Mouse (Mus musculus) intestine, embryonic 16.5 days (tissue): Measurements from ENCODE around the gene Tuba1c. TPM values are rescaled to one million over a fixed set of nuclear protein-coding genes. Genes with fewer than 3 reads are reported as not detected.

Experiments used
- ATAC-seq: fragments of 200-750 bp; cut with Nextera tagmentation; 2 replicates; pipeline ENCODE4 v1.8.0; 2017; ENCODE audit warnings: moderate TSS enrichment, moderate library complexity
- H3K27ac ChIP-seq: fragments of 300-500 bp; sonication (generic); 2 replicates; pipeline ENCODE4 v1.5.1; 2014; ENCODE audit warnings: mild to moderate bottlenecking, low read length
- H3K27me3 ChIP-seq: fragments of 300-500 bp; sonication (generic); replicated peaks from 2 replicates; pipeline ENCODE4 v1.6.1; 2014; ENCODE audit warnings: low read length, control low read depth, mixed read lengths; ENCODE audit not compliant: control insufficient read depth, insufficient read depth
- H3K36me3 ChIP-seq: fragments of 300-500 bp; sonication (generic); 2 replicates; pipeline ENCODE4 v1.6.1; 2014; ENCODE audit warnings: low read length, control low read depth; ENCODE audit not compliant: control insufficient read depth, insufficient read depth
- H3K4me1 ChIP-seq: fragments of 300-500 bp; sonication (generic); 2 replicates; pipeline ENCODE4 v1.6.1; 2014; ENCODE audit warnings: low read length, control low read depth, mixed read lengths; ENCODE audit not compliant: control insufficient read depth, insufficient read depth
- H3K4me2 ChIP-seq: fragments of 300-500 bp; sonication (generic); 2 replicates; pipeline ENCODE4 v1.6.1; 2014; ENCODE audit warnings: low read depth, low read length, control low read depth
- H3K4me3 ChIP-seq: fragments of 300-500 bp; sonication (generic); 2 replicates; pipeline ENCODE4 v1.5.1; 2014; ENCODE audit warnings: mild to moderate bottlenecking, low read length
- H3K9ac ChIP-seq: fragments of 300-500 bp; sonication (generic); 2 replicates; pipeline ENCODE4 v1.6.1; 2014; ENCODE audit warnings: low read depth, low read length
- H3K9me3 ChIP-seq: fragments of 300-500 bp; sonication (generic); 2 replicates; pipeline ENCODE4 v1.6.1; 2016; ENCODE audit warnings: low read length, control low read depth; ENCODE audit not compliant: control insufficient read depth
- WGBS: fragments of 180-500 bp; shearing (Covaris S2); extraction: QIAGEN DNeasy Blood & Tissue Kit; methylation state at CpG from one replicate; pipeline ENCODE4 v1.1.7; 2014; 5-methylcytosine and 5-hydroxymethylcytosine counted together
- polyA plus RNA-seq: library from polyadenylated mRNA; unstranded; fragments of >200 nt; fragmentation: Nextera tagmentation; extraction: Ambion mirVana; gene quantifications from 2 replicates; pipeline ENCODE4 v1.2.1, GENCODE M21; 2015

Tuba1c gene
- polyA plus RNA-seq, 1 experiment from 2014 or later: 311 TPM

GRCm38 (mm10) chr15:99025414-99025813, 4.3 kb upstream of the Tuba1c start:
- no peak for ATAC-seq
- Histone ChIP-seq H3K27me3 (no peaks in the 10 kb centered on the region), H3K4me2 (no peak overlapping the region), H3K36me3 (no peaks in the 10 kb centered on the region), H3K9ac (no peak overlapping the region), H3K27ac (no peak overlapping the region), H3K4me3 (no peak overlapping the region), H3K4me1 (peaks cover 9% of the 10 kb centered on the region), H3K9me3 (peaks cover 3% of the 10 kb centered on the region; the same call in 1 of the 2 replicates)
- 77% methylated on average over 13 of the region's 13 CpGs for WGBS

GRCm38 (mm10) chr15:99026259-99026658, 3.4 kb upstream of the Tuba1c start:
- Histone ChIP-seq H3K4me1 (peaks cover 9% of the 10 kb centered on the region), H3K36me3 (no peaks in the 10 kb centered on the region), H3K27ac (no peak overlapping the region), H3K9ac (no peak overlapping the region), H3K4me3 (no peak overlapping the region), H3K27me3 (no peaks in the 10 kb centered on the region), H3K4me2 (no peak overlapping the region), H3K9me3 (peaks cover 1% of the 10 kb centered on the region; the same call in 1 of the 2 replicates)
- ATAC-seq: no peak
- WGBS: 58% methylated on average over 4 of the region's 4 CpGs

- no peak overlapping the region for H3K27ac ChIP-seq
- H3K36me3 ChIP-seq: no peaks in the 10 kb centered on the region
- no peak for ATAC-seq
- H3K27me3 ChIP-seq: no peaks in the 10 kb centered on the region
- H3K9me3 ChIP-seq: no peaks in the 10 kb centered on the region
- WGBS: 71% methylated on average over 5 of the region's 5 CpGs
- H3K4me1 ChIP-seq: peaks cover 11% of the 10 kb centered on the region
- H3K4me3 ChIP-seq: no peak overlapping the region
- H3K4me2 ChIP-seq: no peak overlapping the region
- no peak overlapping the region for H3K9ac ChIP-seq
These were observed 2.6 kb upstream of the Tuba1c start for GRCm38 (mm10) chr15:99027116-99027515.

GRCm38 (mm10) chr15:99028874-99029458, 725 bp upstream of the Tuba1c start:
- Histone ChIP-seq H3K4me1 (peaks cover 21% of the 10 kb centered on the region), H3K27ac (peak overlapping the region; percentile 97), H3K9ac (peak overlapping the region; percentile 81), H3K36me3 (no peaks in the 10 kb centered on the region), H3K27me3 (no peaks in the 10 kb centered on the region), H3K9me3 (no peaks in the 10 kb centered on the region), H3K4me2 (peak overlapping the region; percentile 86), H3K4me3 (peak overlapping the region; percentile 69)
- peak; percentile 11; the same call in 1 of the 2 replicates for ATAC-seq
- 3% methylated on average over 10 of the region's 10 CpGs for WGBS

GRCm38 (mm10) chr15:99030585-99031387, 1.1 kb downstream of the Tuba1c start:
- Histone ChIP-seq H3K36me3 (peaks cover 3% of the 10 kb centered on the region; the same call in 1 of the 2 replicates), H3K4me1 (peaks cover 21% of the 10 kb centered on the region), H3K4me2 (peak overlapping the region; percentile 86), H3K4me3 (peak overlapping the region; percentile 69), H3K27me3 (no peaks in the 10 kb centered on the region), H3K27ac (peak overlapping the region; percentile 96), H3K9ac (peak overlapping the region; percentile 81), H3K9me3 (no peaks in the 10 kb centered on the region)
- ATAC-seq: peak; percentile 68
- WGBS: 8% methylated on average over 26 of the region's 26 CpGs

GRCm38 (mm10) chr15:99031388-99031675, 1.6 kb downstream of the Tuba1c start:
- no peaks in the 10 kb centered on the region for H3K27me3 ChIP-seq
- H3K27ac ChIP-seq: peak overlapping the region; percentile 96
- H3K9me3 ChIP-seq: no peaks in the 10 kb centered on the region
- peaks cover 21% of the 10 kb centered on the region for H3K4me1 ChIP-seq
- H3K4me2 ChIP-seq: peak overlapping the region; percentile 86
- H3K9ac ChIP-seq: peak overlapping the region; percentile 81
- H3K4me3 ChIP-seq: peak overlapping the region; percentile 69
- ATAC-seq: no peak
- H3K36me3 ChIP-seq: peaks cover 7% of the 10 kb centered on the region
- WGBS: 59% methylated on average over 4 of the region's 4 CpGs

- WGBS: 57% methylated on average over 9 of the region's 9 CpGs
- Histone ChIP-seq H3K27ac (peak overlapping the region; percentile 29; the same call in 1 of the 2 replicates), H3K36me3 (peaks cover 12% of the 10 kb centered on the region), H3K9me3 (no peaks in the 10 kb centered on the region), H3K4me3 (peak overlapping the region; percentile 69), H3K4me2 (peak overlapping the region; percentile 86), H3K9ac (peak overlapping the region; percentile 81), H3K27me3 (no peaks in the 10 kb centered on the region), H3K4me1 (peaks cover 21% of the 10 kb centered on the region)
- no peak for ATAC-seq
These were observed 2.5 kb downstream of the Tuba1c start for GRCm38 (mm10) chr15:99032041-99032725.

GRCm38 (mm10) chr15:99032726-99033250, 3.1 kb downstream of the Tuba1c start:
- 54% methylated on average over 7 of the region's 7 CpGs for WGBS
- H3K36me3 ChIP-seq: peaks cover 12% of the 10 kb centered on the region
- H3K4me3 ChIP-seq: peak overlapping the region; percentile 69
- H3K4me2 ChIP-seq: peak overlapping the region; percentile 86
- no peak for ATAC-seq
- peak overlapping the region; percentile 81 for H3K9ac ChIP-seq
- no peaks in the 10 kb centered on the region for H3K9me3 ChIP-seq
- no peaks in the 10 kb centered on the region for H3K27me3 ChIP-seq
- H3K4me1 ChIP-seq: peaks cover 21% of the 10 kb centered on the region
- no peak overlapping the region for H3K27ac ChIP-seq
